Mouse (Mus musculus) neural tube, embryonic 14.5 days (tissue): Measurements from ENCODE around the gene Sos2. TPM values are rescaled to one million over a fixed set of nuclear protein-coding genes. Genes with fewer than 3 reads are reported as not detected.

ENCODE experiments used
- ATAC-seq: fragments of 200-750 bp; cut with Nextera tagmentation; 2 replicates; pipeline ENCODE4 v1.8.0; 2017; ENCODE audit warnings: low read depth, mild to moderate bottlenecking, moderate TSS enrichment, moderate library complexity
- H3K27ac ChIP-seq: fragments of 300-500 bp; sonication (generic); 2 replicates; pipeline ENCODE4 v1.5.1; 2014; ENCODE audit warnings: low read depth, mild to moderate bottlenecking, control low read depth, low read length, moderate library complexity, mixed read lengths
- H3K27me3 ChIP-seq: fragments of 300-500 bp; sonication (generic); 2 replicates; pipeline ENCODE4 v1.6.1; 2014; ENCODE audit warnings: low read length; ENCODE audit not compliant: control insufficient read depth, insufficient read depth
- H3K36me3 ChIP-seq: fragments of 300-500 bp; sonication (generic); 2 replicates; pipeline ENCODE4 v1.6.1; 2014; ENCODE audit warnings: low read length, mixed read lengths; ENCODE audit not compliant: control insufficient read depth, insufficient read depth
- H3K4me1 ChIP-seq: fragments of 300-500 bp; sonication (generic); 2 replicates; pipeline ENCODE4 v1.6.1; 2014; ENCODE audit warnings: low read length; ENCODE audit not compliant: control insufficient read depth, insufficient read depth
- H3K4me2 ChIP-seq: fragments of 300-500 bp; sonication (generic); 2 replicates; pipeline ENCODE4 v1.6.1; 2014; ENCODE audit warnings: mild to moderate bottlenecking, low read depth, low read length, control low read depth
- H3K4me3 ChIP-seq: fragments of 300-500 bp; sonication (generic); 2 replicates; pipeline ENCODE4 v1.5.1; 2014; ENCODE audit warnings: low read depth, low read length, control low read depth, mixed read lengths
- H3K9ac ChIP-seq: fragments of 300-500 bp; sonication (generic); replicated peaks from 2 replicates; pipeline ENCODE4 v1.6.1; 2014; ENCODE audit warnings: low read depth, mild to moderate bottlenecking, control low read depth, low read length, mixed read lengths
- H3K9me3 ChIP-seq: fragments of 300-500 bp; sonication (generic); 2 replicates; pipeline ENCODE4 v1.6.1; 2016; ENCODE audit warnings: low read length; ENCODE audit not compliant: control insufficient read depth
- WGBS: fragments of 180-500 bp; shearing (Covaris S2); extraction: QIAGEN DNeasy Blood & Tissue Kit; methylation state at CpG from one replicate; pipeline ENCODE4 v1.1.7; 2014; 5-methylcytosine and 5-hydroxymethylcytosine counted together
- microRNA-seq: library from miRNA; unstranded; fragments of <30 nt; microRNA quantifications from one replicate; pipeline ENCODE4, GENCODE M21; 2016
- polyA plus RNA-seq: library from polyadenylated mRNA; unstranded; fragments of >200 nt; fragmentation: Nextera tagmentation; extraction: Ambion mirVana; gene quantifications from 2 replicates; pipeline ENCODE4 v1.2.1, GENCODE M21; 2014

Sos2 gene
- polyA plus RNA-seq, 1 experiment from 2014 or later, result 18.1 TPM

GRCm38 (mm10) chr12:69538362-69538950 is 143.2 kb downstream of the Sos2 start:
- Histone ChIP-seq H3K4me2 (no peak overlapping the region), H3K4me1 (no peaks in the 10 kb centered on the region), H3K27ac (no peak overlapping the region; the same call in 1 of the 2 replicates), H3K9me3 (no peaks in the 10 kb centered on the region), H3K4me3 (no peak overlapping the region), H3K36me3 (no peaks in the 10 kb centered on the region), H3K9ac (no peak overlapping the region), H3K27me3 (no peaks in the 10 kb centered on the region)
- WGBS, result 65% methylated on average over 4 of the region's 4 CpGs
- no peak for ATAC-seq

DNA sequence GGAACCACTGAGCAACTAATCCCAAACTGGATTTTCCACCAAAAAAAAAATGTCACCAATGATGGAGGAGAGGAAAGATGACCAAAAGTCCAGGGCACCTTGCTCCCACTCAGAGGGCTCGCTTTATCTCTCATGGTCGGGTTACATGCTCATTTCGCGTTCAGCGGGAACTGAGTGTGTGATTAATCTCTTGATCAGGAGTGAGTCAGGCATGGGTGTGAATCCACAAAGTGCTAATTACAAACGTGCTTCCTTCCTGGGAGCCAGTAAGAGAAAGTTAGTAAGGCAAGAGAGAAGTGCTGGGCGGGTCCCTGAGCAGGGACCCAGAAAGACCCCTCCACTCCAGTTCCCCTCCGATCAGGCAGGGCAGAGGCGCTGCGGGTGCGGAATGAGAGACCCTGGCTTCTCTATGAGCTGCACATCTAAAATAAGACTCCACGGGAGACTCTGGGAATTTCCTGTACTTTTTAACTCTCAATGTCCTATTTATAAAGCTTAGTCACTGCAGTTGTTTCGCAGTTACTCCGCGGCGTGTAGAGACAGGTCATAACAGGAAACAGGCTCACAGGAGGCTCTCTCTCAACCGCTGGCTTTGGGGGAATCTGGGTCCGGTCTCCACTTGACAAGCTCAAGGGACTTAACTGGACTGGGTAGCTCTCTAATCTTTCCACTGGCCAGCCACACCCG is 143.8 kb downstream of the Sos2 start:
- WGBS, result 64% methylated on average over 19 of the region's 19 CpGs
- no peak overlapping the region for H3K9ac ChIP-seq
- H3K27ac ChIP-seq, result no peak overlapping the region; the same call in 1 of the 2 replicates
- ATAC-seq, result no peak
- H3K9me3 ChIP-seq, result no peaks in the 10 kb centered on the region
- H3K4me1 ChIP-seq, result no peaks in the 10 kb centered on the region
- H3K4me2 ChIP-seq, result no peak overlapping the region
- no peaks in the 10 kb centered on the region for H3K36me3 ChIP-seq
- no peak overlapping the region for H3K4me3 ChIP-seq
- H3K27me3 ChIP-seq, result no peaks in the 10 kb centered on the region

GRCm38 (mm10) chr12:69537243-69537674 is 144.4 kb downstream of the Sos2 start:
- Histone ChIP-seq H3K9me3 (no peaks in the 10 kb centered on the region), H3K36me3 (no peaks in the 10 kb centered on the region), H3K4me1 (no peaks in the 10 kb centered on the region), H3K4me3 (no peak overlapping the region), H3K4me2 (no peak overlapping the region), H3K9ac (no peak overlapping the region), H3K27me3 (no peaks in the 10 kb centered on the region), H3K27ac (no peak overlapping the region)
- 43% methylated on average over 10 of the region's 10 CpGs for WGBS
- ATAC-seq, result no peak

DNA sequence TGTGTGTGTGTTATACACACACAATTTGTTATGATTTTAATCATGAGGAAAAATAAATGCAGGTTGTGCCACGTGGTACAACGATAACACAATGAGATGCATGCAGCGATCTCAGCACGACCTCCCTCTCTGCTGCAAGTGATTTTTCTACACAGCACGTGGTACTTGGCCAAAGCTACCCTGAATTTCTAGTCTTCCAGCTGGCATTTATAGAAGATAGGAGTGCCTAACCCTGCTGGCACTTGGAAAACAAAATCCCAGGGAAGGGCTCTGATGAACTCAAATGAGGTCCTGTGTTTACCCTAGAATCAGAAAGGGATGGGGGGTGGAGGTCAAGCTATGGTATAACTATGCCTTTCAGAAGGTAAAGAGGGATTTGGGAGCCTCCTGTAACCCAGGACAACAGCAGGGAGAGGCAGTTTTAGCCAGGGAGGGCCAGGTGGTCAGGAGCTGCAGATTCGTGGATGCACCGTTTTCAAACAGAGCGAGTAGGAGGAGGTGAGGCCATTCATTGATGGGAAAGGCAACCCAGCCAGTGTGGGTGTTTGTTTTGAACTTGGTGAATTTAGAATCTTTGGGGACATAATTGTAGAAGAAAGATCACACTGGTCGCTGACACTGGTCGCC is 144.9 kb downstream of the Sos2 start:
- H3K4me3 ChIP-seq, result no peak overlapping the region
- H3K27me3 ChIP-seq, result no peaks in the 10 kb centered on the region
- no peak overlapping the region for H3K9ac ChIP-seq
- H3K9me3 ChIP-seq, result no peaks in the 10 kb centered on the region
- no peaks in the 10 kb centered on the region for H3K36me3 ChIP-seq
- ATAC-seq, result no peak
- no peaks in the 10 kb centered on the region for H3K4me1 ChIP-seq
- WGBS, result 70% methylated on average over 10 of the region's 10 CpGs
- H3K4me2 ChIP-seq, result no peak overlapping the region
- no peak overlapping the region for H3K27ac ChIP-seq

Small RNAs within 50 kb of the gene (microRNA-seq; reads per million reads assigned to microRNA genes)
- not detected for gene Gm23018

Other genes with a start within 250 kb of the Sos2 start
- gene Vcpkmt, start 98.8 kb downstream of the Sos2 start, polyA plus RNA-seq, result 22.3 and 26.1 TPM in 2 replicates
- 10.4 and 11.4 TPM in 2 replicates for gene L2hgdh, start 43.0 kb upstream of the Sos2 start, polyA plus RNA-seq
- gene Atp5s, start 43.1 kb upstream of the Sos2 start, polyA plus RNA-seq, result 37.3 and 44.9 TPM in 2 replicates
- 6.4 and 13.3 TPM in 2 replicates for gene Cdkl1, start 109.4 kb upstream of the Sos2 start, polyA plus RNA-seq
- gene Atl1, start 210.8 kb upstream of the Sos2 start, polyA plus RNA-seq, result 145 and 166 TPM in 2 replicates
- 35.3 and 42.7 TPM in 2 replicates for gene Map4k5, start 211.3 kb upstream of the Sos2 start, polyA plus RNA-seq